10 mouse cellular contexts compared by ENCODE assay signal in genomic region chr12:87334886-87335285, GRCm38 (mm10). TPM values are rescaled to one million over a fixed set of nuclear protein-coding genes. Genes with fewer than 3 reads are reported as not detected.
DNase-seq lines count a peak whose midpoint lies in the region; ATAC-seq and TF ChIP-seq lines count a peak whose summit lies in the region.
"Had no signal": no experiment of that assay in that cellular context is flagged by ENCODE, and none has a peak within 500 bp of the region (broad histone marks: within the 10 kb centered on the region; RNA-seq: fewer than 3 reads in every experiment).

No protein-coding gene starts in this region.

- ATAC-seq in hindbrain, postnatal 0 days = no peak
- no peak for ATAC-seq in midbrain, postnatal 0 days (ENCODE audit: low FRiP score)
- ATAC-seq in midbrain, embryonic 13.5 days = no peak
- no peak for ATAC-seq in erythroid progenitor cell, adult 5-6 weeks (replicated peaks; ENCODE audit: low FRiP score, poor library complexity, severe bottlenecking)

- H3K4me1 ChIP-seq in hindbrain, postnatal 0 days (ENCODE audit: insufficient read depth, low read length) = 0 out of 2 replicates have a peak, but pooled peaks cover 4% of the 10 kb centered on the region
- no peaks in the 10 kb centered on the region for H3K4me1 ChIP-seq in hindbrain, embryonic 10.5 days (replicated peaks)
- H3K4me1 ChIP-seq in midbrain, postnatal 0 days (ENCODE audit: insufficient read depth, low read length) = no peaks in the 10 kb centered on the region
- H3K4me1 ChIP-seq in midbrain, embryonic 13.5 days (replicated peaks) = no peaks in the 10 kb centered on the region

- no peak overlapping the region for H3K9ac ChIP-seq in hindbrain, postnatal 0 days (replicated peaks; ENCODE audit: low read length)
- H3K9ac ChIP-seq in midbrain, postnatal 0 days (replicated peaks; ENCODE audit: low read length, poor library complexity, severe bottlenecking) = no peak overlapping the region
- H3K9ac ChIP-seq in midbrain, embryonic 13.5 days (replicated peaks) = no peak overlapping the region

- peak; percentile 70 for TF ChIP-seq CTCF in hindbrain, postnatal 0 days (IDR thresholded peaks at IDR 0.05; ENCODE audit: low read depth)
- peak; percentile 77 for TF ChIP-seq CTCF in midbrain, postnatal 0 days (IDR thresholded peaks at IDR 0.05)

- WGBS in hindbrain, postnatal 0 days = 27% methylated on average over 2 of the region's 2 CpGs
- WGBS in hindbrain, embryonic 10.5 days = 58% methylated on average over 2 of the region's 2 CpGs
- 20% methylated on average over 2 of the region's 2 CpGs for WGBS in midbrain, postnatal 0 days
- WGBS in midbrain, embryonic 13.5 days = 39% methylated on average over 2 of the region's 2 CpGs

- H3K27me3 ChIP-seq in hindbrain, postnatal 0 days (ENCODE audit: insufficient read depth, low read length) = no peaks in the 10 kb centered on the region
- no peaks in the 10 kb centered on the region for H3K27me3 ChIP-seq in hindbrain, embryonic 10.5 days (ENCODE audit: insufficient read depth, poor library complexity, severe bottlenecking)
- H3K27me3 ChIP-seq in midbrain, postnatal 0 days (ENCODE audit: insufficient read depth, low read length) = no peaks in the 10 kb centered on the region
- H3K27me3 ChIP-seq in midbrain, embryonic 13.5 days = peaks cover 18% of the 10 kb centered on the region

- no peaks in the 10 kb centered on the region for H3K36me3 ChIP-seq in hindbrain, postnatal 0 days (ENCODE audit: insufficient read depth, low read length)
- H3K36me3 ChIP-seq in hindbrain, embryonic 10.5 days = peaks cover 9% of the 10 kb centered on the region; the same call in 1 of the 2 replicates
- peaks cover 2% of the 10 kb centered on the region; the same call in 1 of the 2 replicates for H3K36me3 ChIP-seq in midbrain, postnatal 0 days (ENCODE audit: insufficient read depth, low read length)
- 0 out of 2 replicates have a peak, but pooled peaks cover 3% of the 10 kb centered on the region for H3K36me3 ChIP-seq in midbrain, embryonic 13.5 days

- no peak overlapping the region for H3K4me3 ChIP-seq in hindbrain, postnatal 0 days (ENCODE audit: low read length)
- no peak overlapping the region for H3K4me3 ChIP-seq in hindbrain, embryonic 10.5 days
- H3K4me3 ChIP-seq in midbrain, postnatal 0 days (ENCODE audit: low read depth, low read length) = no peak overlapping the region
- H3K4me3 ChIP-seq in midbrain, embryonic 13.5 days (replicated peaks) = no peak overlapping the region
- H3K4me3 ChIP-seq: midbrain, embryonic 10.5 days had no signal

- peak; percentile 69 for DNase-seq in hindbrain, postnatal 0 days (ENCODE audit: low spot score)
- no peak for DNase-seq in hindbrain, embryonic 10.5 days (ENCODE audit: low spot score)
- peak; percentile 60 for DNase-seq in midbrain, postnatal 0 days (ENCODE audit: low spot score)
- peak; percentile 5 for DNase-seq in c-Kit-negative CD71-positive TER-119-positive erythroid progenitor cells, embryonic 14.5 days (ENCODE audit: low read depth, low spot score)
- peak; percentile 45 for DNase-seq in retina, postnatal 7 days (ENCODE audit: low read depth, low spot score)
- no peak for DNase-seq in urinary bladder, postnatal 36 days (ENCODE audit: low spot score in 2 of 2)
- DNase-seq: gastrocnemius, postnatal 25 days had no signal

- H3K4me2 ChIP-seq in hindbrain, postnatal 0 days (ENCODE audit: low read depth, low read length) = no peak overlapping the region
- no peak overlapping the region for H3K4me2 ChIP-seq in midbrain, postnatal 0 days (ENCODE audit: low read depth, low read length, poor library complexity, severe bottlenecking)
- H3K4me2 ChIP-seq in midbrain, embryonic 13.5 days (replicated peaks) = no peak overlapping the region

- no peak overlapping the region for H3K27ac ChIP-seq in hindbrain, postnatal 0 days
- no peak overlapping the region for H3K27ac ChIP-seq in hindbrain, embryonic 10.5 days
- no peak overlapping the region for H3K27ac ChIP-seq in midbrain, postnatal 0 days (ENCODE audit: low read depth, low read length)
- H3K27ac ChIP-seq in midbrain, embryonic 13.5 days = no peak overlapping the region
- H3K27ac ChIP-seq: midbrain, embryonic 10.5 days had no signal

- no peaks in the 10 kb centered on the region for H3K9me3 ChIP-seq in hindbrain, postnatal 0 days (ENCODE audit: low read length)
- no peaks in the 10 kb centered on the region for H3K9me3 ChIP-seq in hindbrain, embryonic 10.5 days
- no peaks in the 10 kb centered on the region for H3K9me3 ChIP-seq in midbrain, postnatal 0 days (ENCODE audit: low read length)
- H3K9me3 ChIP-seq in midbrain, embryonic 13.5 days = no peaks in the 10 kb centered on the region
- H3K9me3 ChIP-seq: midbrain, embryonic 10.5 days had no signal

RNA-seq across cellular contexts. Expression of gene Ism2, which starts 35.4 kb away (rescaled TPM):
- total RNA-seq in hindbrain, postnatal 0 days (2014; rRNA removed) = 2.1 and 6.1 TPM in 2 replicates
- 1.5 and 1.9 TPM in 2 replicates for polyA plus RNA-seq in hindbrain, postnatal 0 days (2015; fragmentation: Nextera tagmentation; extraction: Ambion mirVana)
- polyA plus RNA-seq in hindbrain, embryonic 10.5 days (2016; fragmentation: Nextera tagmentation; extraction: Ambion mirVana) = 0.84 and 1.5 TPM in 2 replicates
- 1.3 and 4.0 TPM in 2 replicates for total RNA-seq in midbrain, postnatal 0 days (2014; rRNA removed)
- 1.3 and 1.6 TPM in 2 replicates for polyA plus RNA-seq in midbrain, postnatal 0 days (2015; fragmentation: Nextera tagmentation; extraction: Ambion mirVana)
- polyA plus RNA-seq in midbrain, embryonic 13.5 days (2015; fragmentation: Nextera tagmentation; extraction: Ambion mirVana) = 0.79 and 0.93 TPM in 2 replicates
- not detected in 2 replicates for total RNA-seq in erythroid progenitor cell, adult 5-6 weeks (2015; ENCODE audit: low replicate concordance)
- not detected in 2 replicates for total RNA-seq in erythroid progenitor cell, adult 5-6 weeks (2017; ENCODE audit: low replicate concordance)
- total RNA-seq: gastrocnemius, postnatal 25 days had no signal

RNA-seq across cellular contexts. Expression of gene Sptlc2, which starts 53.3 kb away (rescaled TPM):
- 32.8 and 38.0 TPM in 2 replicates for total RNA-seq in hindbrain, postnatal 0 days (2014; rRNA removed)
- polyA plus RNA-seq in hindbrain, postnatal 0 days (2015; fragmentation: Nextera tagmentation; extraction: Ambion mirVana) = 86.9 and 88.7 TPM in 2 replicates
- 55.8 and 59.0 TPM in 2 replicates for polyA plus RNA-seq in hindbrain, embryonic 10.5 days (2016; fragmentation: Nextera tagmentation; extraction: Ambion mirVana)
- 41.5 and 49.8 TPM in 2 replicates for total RNA-seq in midbrain, postnatal 0 days (2014; rRNA removed)
- 86.6 and 99.6 TPM in 2 replicates for polyA plus RNA-seq in midbrain, postnatal 0 days (2015; fragmentation: Nextera tagmentation; extraction: Ambion mirVana)
- polyA plus RNA-seq in midbrain, embryonic 13.5 days (2015; fragmentation: Nextera tagmentation; extraction: Ambion mirVana) = 55.5 and 59.9 TPM in 2 replicates
- 33.9 and 45.7 TPM in 2 replicates for total RNA-seq in erythroid progenitor cell, adult 5-6 weeks (2015; ENCODE audit: low replicate concordance)
- 20.4 and 40.2 TPM in 2 replicates for total RNA-seq in erythroid progenitor cell, adult 5-6 weeks (2017; ENCODE audit: low replicate concordance)

Comparison
In these comparisons a context has a peak if more than half of its experiments do, and no peak if none do; other contexts are left out.
1. DNase-seq: peak in hindbrain, postnatal 0 days (single experiment), midbrain, postnatal 0 days (single experiment), c-Kit-negative CD71-positive TER-119-positive erythroid progenitor cells, embryonic 14.5 days (single experiment) and retina, postnatal 7 days (single experiment); none in hindbrain, embryonic 10.5 days (single experiment) and urinary bladder, postnatal 36 days (0 of 2).